Mouse (Mus musculus): ENCODE measurements around the gene Ccdc141. TPM values are rescaled to one million over a fixed set of nuclear protein-coding genes. Genes with fewer than 3 reads are reported as not detected.

Ccdc141 gene
- polyA plus RNA-seq, 1 experiment from 2014 or later = 8.5 TPM

- Histone ChIP-seq H3K4me1 (no peaks in the 10 kb centered on the region), H3K4me2 (no peak overlapping the region), H3K27ac (no peak overlapping the region), H3K9me3 (no peaks in the 10 kb centered on the region), H3K9ac (no peak overlapping the region), H3K4me3 (replicated peaks) (no peak overlapping the region), H3K27me3 (replicated peaks) (no peaks in the 10 kb centered on the region), H3K36me3 (no peaks in the 10 kb centered on the region)
- no peak for ATAC-seq (ENCODE audit: insufficient read depth, low FRiP score, low read depth)
- 70% methylated on average over 5 of the region's 5 CpGs for WGBS
These were observed 177.8 kb downstream of the Ccdc141 start for GRCm38 (mm10) chr2:76992493-76993201.

GRCm38 (mm10) chr2:76987317-76987716 is 183.1 kb downstream of the Ccdc141 start:
- ATAC-seq (ENCODE audit: insufficient read depth, low FRiP score, low read depth) = no peak
- 75% methylated on average over 4 of the region's 4 CpGs for WGBS

DNA sequence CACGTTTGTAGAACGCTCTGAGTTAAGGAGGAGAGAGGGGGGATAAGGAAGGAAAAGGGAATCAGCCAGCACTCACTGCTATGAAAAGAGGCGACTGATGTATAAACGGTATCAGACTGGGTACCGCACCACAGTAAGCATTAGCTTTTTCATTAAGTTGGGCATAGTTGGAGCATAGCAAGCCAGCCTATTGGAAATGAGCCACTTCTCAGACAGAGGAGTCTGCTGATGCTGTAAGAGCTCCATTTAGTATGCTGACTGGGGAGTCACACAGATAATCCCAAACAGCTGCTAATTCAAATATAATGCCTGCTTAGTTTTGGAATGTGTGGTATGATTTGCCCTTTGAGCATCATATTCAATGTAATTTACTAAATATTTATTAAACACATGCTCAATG is 186.1 kb downstream of the Ccdc141 start:
- Histone ChIP-seq H3K9ac (no peak overlapping the region), H3K9me3 (no peaks in the 10 kb centered on the region), H3K4me2 (no peak overlapping the region), H3K4me3 (replicated peaks) (no peak overlapping the region), H3K36me3 (no peaks in the 10 kb centered on the region), H3K27ac (no peak overlapping the region), H3K4me1 (no peaks in the 10 kb centered on the region), H3K27me3 (replicated peaks) (no peaks in the 10 kb centered on the region)
- no peak for ATAC-seq (ENCODE audit: insufficient read depth, low FRiP score, low read depth)
- WGBS = 80% methylated on average over 5 of the region's 5 CpGs

More at GRCm38 (mm10) chr2:76987317-76987716, 183.1 kb downstream of the Ccdc141 start:
- Histone ChIP-seq H3K4me3 (replicated peaks) (no peak overlapping the region), H3K27me3 (replicated peaks) (no peaks in the 10 kb centered on the region), H3K4me1 (no peaks in the 10 kb centered on the region), H3K9me3 (no peaks in the 10 kb centered on the region), H3K36me3 (no peaks in the 10 kb centered on the region), H3K27ac (no peak overlapping the region), H3K4me2 (no peak overlapping the region), H3K9ac (no peak overlapping the region)

- 33% methylated on average over 5 of the region's 5 CpGs for WGBS
- no peak overlapping the region for H3K4me3 ChIP-seq (replicated peaks)
- H3K9me3 ChIP-seq = no peaks in the 10 kb centered on the region
- H3K9ac ChIP-seq = no peak overlapping the region
- no peaks in the 10 kb centered on the region for H3K27me3 ChIP-seq (replicated peaks)
- no peak for ATAC-seq (ENCODE audit: insufficient read depth, low FRiP score, low read depth)
- H3K27ac ChIP-seq = no peak overlapping the region
- H3K4me2 ChIP-seq = no peak overlapping the region
- no peaks in the 10 kb centered on the region for H3K36me3 ChIP-seq
- H3K4me1 ChIP-seq = no peaks in the 10 kb centered on the region
These were observed 186.8 kb downstream of the Ccdc141 start for GRCm38 (mm10) chr2:76983601-76984000.

DNA sequence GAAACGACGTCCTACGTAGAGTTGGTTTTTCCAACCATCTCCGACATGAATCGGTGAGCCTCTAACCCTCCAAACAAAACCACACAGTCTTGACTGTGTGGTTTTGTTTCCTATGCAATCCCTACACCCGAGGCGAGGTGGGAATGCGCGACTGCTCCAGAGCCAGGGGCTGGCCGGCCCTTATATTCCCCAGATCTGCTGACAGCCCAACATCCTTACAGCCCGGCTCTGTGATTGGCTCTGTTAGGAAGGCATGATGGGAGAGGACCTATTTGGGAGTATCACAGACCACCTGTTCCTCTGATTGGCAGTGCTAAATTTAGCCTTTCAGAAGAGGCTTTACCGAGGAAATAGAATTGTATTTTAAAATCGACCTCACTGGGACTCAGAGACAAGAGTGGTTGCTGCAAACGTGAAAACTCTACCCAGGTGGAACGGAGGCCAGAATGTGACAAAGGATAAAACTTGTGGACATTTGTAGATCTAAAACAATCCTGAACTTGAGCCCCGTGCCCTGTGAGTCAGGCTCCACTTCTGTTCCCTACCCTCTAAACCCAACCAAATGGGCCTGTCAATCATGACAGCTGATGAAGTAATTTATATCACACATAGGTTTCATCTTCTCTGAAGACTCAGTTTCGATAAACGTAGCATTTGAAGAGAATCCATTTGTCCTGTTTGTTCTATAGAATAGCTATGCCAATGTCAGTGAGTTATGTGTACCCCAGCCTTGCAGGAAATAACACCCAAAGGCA is 187.9 kb downstream of the Ccdc141 start, which contains the start of gene Ttn:
TSS of gene Ttn (minus strand) at position 157 of the 755 bp plus-strand sequence.
- H3K4me1 ChIP-seq = no peaks in the 10 kb centered on the region
- no peaks in the 10 kb centered on the region for H3K9me3 ChIP-seq
- no peak within 1 kb of the TSS for H3K4me3 ChIP-seq (replicated peaks)
- no peaks in the 10 kb centered on the region for H3K36me3 ChIP-seq
- WGBS = 78% methylated on average over 18 of the region's 18 CpGs
- no peak within 1 kb of the TSS for H3K9ac ChIP-seq
- H3K27ac ChIP-seq = no peak within 1 kb of the TSS
- H3K4me2 ChIP-seq = no peak within 1 kb of the TSS
- H3K27me3 ChIP-seq (replicated peaks) = no peaks in the 10 kb centered on the region
- ATAC-seq (ENCODE audit: insufficient read depth, low FRiP score, low read depth) = no peak

DNA sequence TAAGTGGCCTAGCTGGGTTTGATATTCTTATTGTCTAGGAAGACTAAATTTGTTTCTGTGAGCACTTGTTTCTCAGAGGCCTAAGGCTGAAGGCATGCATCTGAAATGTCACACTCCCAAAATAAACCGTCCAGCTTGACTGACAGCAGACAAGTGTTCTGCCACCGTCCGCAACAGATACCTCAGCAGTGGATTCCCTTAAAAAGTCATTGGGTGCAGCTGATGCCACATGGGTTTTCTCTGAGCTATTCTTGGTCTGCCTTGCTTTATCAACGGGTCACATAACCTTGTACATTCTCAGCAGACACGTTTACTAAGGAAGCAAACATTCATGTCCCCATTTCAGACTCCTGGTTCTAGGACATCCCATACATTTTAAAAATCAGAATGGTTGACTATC is 188.7 kb downstream of the Ccdc141 start:
- H3K4me3 ChIP-seq (replicated peaks) = no peak overlapping the region
- ATAC-seq (ENCODE audit: insufficient read depth, low FRiP score, low read depth) = no peak
- H3K4me1 ChIP-seq = no peaks in the 10 kb centered on the region
- 62% methylated on average over 5 of the region's 5 CpGs for WGBS
- no peak overlapping the region for H3K27ac ChIP-seq
- no peaks in the 10 kb centered on the region for H3K36me3 ChIP-seq
- no peak overlapping the region for H3K4me2 ChIP-seq
- H3K9me3 ChIP-seq = no peaks in the 10 kb centered on the region
- H3K9ac ChIP-seq = no peak overlapping the region
- H3K27me3 ChIP-seq (replicated peaks) = no peaks in the 10 kb centered on the region

- Histone ChIP-seq H3K9ac (no peak overlapping the region), H3K4me3 (replicated peaks) (no peak overlapping the region), H3K4me1 (no peaks in the 10 kb centered on the region), H3K36me3 (no peaks in the 10 kb centered on the region), H3K27ac (no peak overlapping the region), H3K27me3 (replicated peaks) (no peaks in the 10 kb centered on the region), H3K4me2 (no peak overlapping the region), H3K9me3 (no peaks in the 10 kb centered on the region)
- 50% methylated on average over 9 of the region's 9 CpGs for WGBS
- ATAC-seq (ENCODE audit: insufficient read depth, low FRiP score, low read depth) = no peak
These were observed 190.3 kb downstream of the Ccdc141 start for GRCm38 (mm10) chr2:76980146-76980545.

DNA sequence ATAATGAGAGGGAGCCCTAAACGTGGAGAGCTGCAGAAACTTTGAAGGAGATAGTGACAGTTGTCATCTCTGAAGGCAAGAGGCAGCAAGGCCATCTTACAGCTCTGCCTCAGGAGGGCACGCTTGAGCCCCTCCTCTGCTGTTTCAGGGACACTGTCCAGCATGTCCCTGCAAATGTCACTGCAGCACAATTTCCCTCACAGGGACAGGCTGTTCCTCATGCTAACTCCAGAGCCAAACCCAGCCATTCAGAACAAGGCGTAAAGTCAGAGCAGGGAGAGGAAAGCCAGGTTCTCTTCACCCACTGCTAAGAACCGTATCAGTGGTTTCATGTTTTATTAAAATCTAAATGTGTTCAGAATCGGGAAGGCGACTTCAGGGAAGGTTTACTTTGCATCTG is 192.8 kb downstream of the Ccdc141 start:
- Histone ChIP-seq H3K27ac (no peak overlapping the region), H3K36me3 (no peaks in the 10 kb centered on the region), H3K9me3 (no peaks in the 10 kb centered on the region), H3K4me2 (no peak overlapping the region), H3K4me3 (replicated peaks) (no peak overlapping the region), H3K27me3 (replicated peaks) (no peaks in the 10 kb centered on the region), H3K4me1 (no peaks in the 10 kb centered on the region), H3K9ac (no peak overlapping the region)
- ATAC-seq (ENCODE audit: insufficient read depth, low FRiP score, low read depth) = no peak
- WGBS = 71% methylated on average over 6 of the region's 6 CpGs

DNA sequence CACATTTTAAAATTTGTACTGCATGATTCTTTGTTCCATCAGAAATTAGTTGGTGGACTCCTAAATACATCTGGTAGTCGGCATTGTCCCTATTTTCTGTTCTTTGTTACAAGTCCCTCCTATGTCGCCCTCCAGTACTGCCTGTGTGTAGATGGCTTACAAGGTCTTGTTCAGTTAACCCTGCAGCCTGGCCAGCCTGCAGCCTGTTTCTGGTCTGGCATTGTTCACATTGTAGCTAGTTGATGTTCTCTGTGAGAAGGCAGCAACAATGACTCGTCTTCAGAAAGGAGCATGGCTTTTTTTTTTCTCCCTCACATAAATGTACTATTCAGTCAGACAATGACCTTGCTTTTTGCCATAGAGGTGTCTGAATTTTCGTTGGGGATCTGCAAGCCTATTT is 198.4 kb downstream of the Ccdc141 start:
- Histone ChIP-seq H3K9me3 (no peaks in the 10 kb centered on the region), H3K4me3 (replicated peaks) (no peak overlapping the region), H3K27ac (no peak overlapping the region), H3K27me3 (replicated peaks) (no peaks in the 10 kb centered on the region), H3K36me3 (no peaks in the 10 kb centered on the region), H3K4me1 (no peaks in the 10 kb centered on the region), H3K9ac (no peak overlapping the region), H3K4me2 (no peak overlapping the region)
- no peak for ATAC-seq (ENCODE audit: insufficient read depth, low FRiP score, low read depth)
- 61% methylated on average over 4 of the region's 4 CpGs for WGBS

- Histone ChIP-seq H3K9ac (no peak overlapping the region), H3K27me3 (replicated peaks) (no peaks in the 10 kb centered on the region), H3K36me3 (no peaks in the 10 kb centered on the region), H3K4me3 (replicated peaks) (no peak overlapping the region), H3K27ac (no peak overlapping the region), H3K4me2 (no peak overlapping the region), H3K4me1 (no peaks in the 10 kb centered on the region), H3K9me3 (no peaks in the 10 kb centered on the region)
- 57% methylated on average over 5 of the region's 5 CpGs for WGBS
- no peak for ATAC-seq (ENCODE audit: insufficient read depth, low FRiP score, low read depth)
These were observed 199.4 kb downstream of the Ccdc141 start for GRCm38 (mm10) chr2:76971069-76971468.

- H3K9ac ChIP-seq = no peak overlapping the region
- no peak for ATAC-seq (ENCODE audit: insufficient read depth, low FRiP score, low read depth)
- no peak overlapping the region for H3K27ac ChIP-seq
- no peaks in the 10 kb centered on the region for H3K9me3 ChIP-seq
- no peaks in the 10 kb centered on the region for H3K36me3 ChIP-seq
- no peaks in the 10 kb centered on the region for H3K27me3 ChIP-seq (replicated peaks)
- no peak overlapping the region for H3K4me3 ChIP-seq (replicated peaks)
- H3K4me1 ChIP-seq = no peaks in the 10 kb centered on the region
- no peak overlapping the region for H3K4me2 ChIP-seq
- 13% methylated on average over 4 of the region's 4 CpGs for WGBS
These were observed 199.8 kb downstream of the Ccdc141 start for GRCm38 (mm10) chr2:76970669-76971068.

DNA sequence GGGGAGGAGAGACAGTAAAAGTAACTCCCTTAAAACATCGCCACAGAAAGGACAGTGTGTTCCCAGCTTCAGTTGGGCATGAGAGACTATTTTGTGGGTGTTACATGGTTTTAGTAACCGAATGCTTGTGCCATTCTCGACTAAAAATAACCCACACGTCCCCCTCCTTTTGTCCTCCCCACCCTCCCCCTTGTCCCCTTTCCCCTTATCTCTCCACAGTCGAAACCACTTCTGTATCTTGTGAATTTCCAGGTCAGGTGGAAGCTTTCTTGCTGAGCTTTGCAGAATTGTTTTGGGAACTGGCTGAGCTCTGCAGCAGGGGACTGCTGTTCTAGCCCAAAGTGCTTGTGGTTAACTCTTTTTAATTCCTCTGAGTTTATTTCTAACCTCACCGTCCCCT is 200.2 kb downstream of the Ccdc141 start:
- no peak for ATAC-seq (ENCODE audit: insufficient read depth, low FRiP score, low read depth)
- Histone ChIP-seq H3K9ac (no peak overlapping the region), H3K27me3 (replicated peaks) (no peaks in the 10 kb centered on the region), H3K4me3 (replicated peaks) (no peak overlapping the region), H3K4me2 (no peak overlapping the region), H3K9me3 (no peaks in the 10 kb centered on the region), H3K4me1 (no peaks in the 10 kb centered on the region), H3K36me3 (no peaks in the 10 kb centered on the region), H3K27ac (no peak overlapping the region)
- WGBS = 59% methylated on average over 6 of the region's 6 CpGs
